Mouse (Mus musculus) cerebellum, adult 9-11 months (tissue): ENCODE results near the gene Rap1b.
"Not testable (repeated sequence)": the region's sequence is repeated elsewhere in the genome, so short reads cannot be mapped to it uniquely, and the experiment has no call there.

Source experiments
- DNase-seq: peaks from one replicate; pipeline ENCODE4 v3.0.0; 2022

The Rap1b gene

DNA sequence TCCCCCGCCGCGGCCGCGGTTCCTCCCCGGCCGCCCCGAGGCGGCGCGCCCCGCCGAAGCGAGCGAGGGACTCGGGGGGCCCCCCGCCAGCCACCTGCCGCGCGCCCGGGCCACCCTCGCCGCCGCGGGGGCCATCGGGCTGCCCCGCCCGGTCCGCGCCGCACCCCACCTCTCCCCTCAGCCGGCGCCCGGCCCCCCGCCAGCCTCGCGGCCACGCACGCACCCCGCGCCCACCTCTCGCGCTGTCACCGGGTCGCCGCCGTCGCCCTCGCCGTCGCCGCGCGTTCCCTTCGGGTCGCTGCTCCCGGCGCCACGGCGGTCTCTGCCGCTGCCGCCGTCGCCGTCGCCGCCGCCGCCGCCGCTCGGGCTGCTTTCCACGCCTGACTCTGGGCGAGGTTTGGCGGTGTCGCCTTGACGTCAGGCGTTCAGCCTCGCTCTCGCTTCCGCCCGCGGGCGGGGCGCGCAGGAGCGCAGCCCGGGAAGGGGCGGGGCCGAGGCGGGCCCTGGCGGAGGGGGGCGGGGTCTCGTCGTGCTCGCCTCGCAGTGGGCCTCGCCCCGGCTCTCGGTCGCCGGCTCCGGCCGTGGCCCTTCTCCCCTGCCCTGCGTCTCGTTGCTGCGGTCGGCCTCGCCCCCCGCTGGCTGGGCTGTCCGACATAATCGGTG, at the start of gene Rap1b:
Rap1b (minus strand) TSS at position 439 of the 663 bp plus-strand sequence.
- DNase-seq = peak; percentile 96

DNA sequence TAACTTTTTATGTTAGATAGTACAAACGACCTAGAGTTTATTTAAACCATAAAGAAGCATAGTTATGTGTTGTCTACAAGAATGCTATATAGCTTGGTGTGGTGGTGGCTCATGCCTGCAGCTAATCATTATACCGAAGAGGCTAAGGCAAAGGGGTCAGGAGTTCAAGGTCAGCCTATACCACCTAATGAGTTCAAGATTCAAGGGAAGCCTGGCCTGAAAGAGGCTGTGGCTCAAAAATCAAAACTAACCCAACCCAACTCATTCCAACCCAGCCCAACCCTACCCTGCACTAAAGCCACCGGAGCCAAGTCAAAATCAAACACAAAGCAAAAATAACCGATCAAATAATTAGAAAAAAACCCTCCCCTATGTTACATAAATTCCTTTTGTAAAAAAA, 49.4 kb upstream of the Rap1b start:
- no peak for DNase-seq

GRCm38 (mm10) chr10:117894114-117895035, 48.5 kb upstream of the Rap1b start:
- DNase-seq = no peak

DNA sequence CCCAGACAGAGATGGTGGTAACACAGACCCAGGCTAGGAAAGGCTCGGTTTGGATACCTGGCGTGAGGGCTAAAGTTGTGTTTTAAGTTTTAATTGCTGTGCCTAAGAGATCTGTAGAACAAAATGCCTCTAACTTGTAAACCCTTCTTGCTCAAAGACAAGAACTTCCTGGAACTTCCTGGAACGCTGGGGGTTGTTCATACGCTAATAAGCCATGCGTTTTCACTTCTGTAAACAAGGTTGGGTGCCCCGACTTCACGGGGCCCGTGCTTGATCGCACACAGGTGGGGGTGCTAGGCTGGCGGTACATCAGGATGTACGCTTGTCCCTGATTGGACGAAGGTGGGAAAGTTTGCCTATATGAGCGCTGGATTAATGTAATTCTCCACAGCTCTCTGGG, 47.3 kb upstream of the Rap1b start:
- DNase-seq = not testable (repeated sequence)

- no peak for DNase-seq
Observed at GRCm38 (mm10) chr10:117891327-117891726, 45.5 kb upstream of the Rap1b start.

GRCm38 (mm10) chr10:117888822-117889221, 43.0 kb upstream of the Rap1b start:
- DNase-seq = no peak

DNA sequence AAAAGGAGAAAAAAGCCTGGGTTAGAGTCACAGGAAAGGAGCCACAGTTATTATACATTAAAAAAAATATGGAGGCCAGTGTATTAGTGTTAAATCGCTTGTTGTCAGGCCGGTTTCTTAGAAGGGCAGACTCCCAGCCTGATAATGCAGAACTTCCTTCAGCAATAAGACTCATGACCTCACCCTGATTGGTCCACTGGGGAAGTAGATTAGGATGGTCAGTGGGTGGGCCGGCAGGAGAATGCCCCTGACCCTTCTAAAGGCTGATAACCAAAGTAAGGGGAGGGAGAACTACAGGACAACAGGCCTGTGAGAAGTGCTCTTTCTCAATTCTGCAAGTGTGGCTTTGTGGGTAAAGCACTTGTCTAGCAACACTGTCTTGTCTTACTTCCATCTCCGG, 39.5 kb upstream of the Rap1b start:
- no peak for DNase-seq

DNA sequence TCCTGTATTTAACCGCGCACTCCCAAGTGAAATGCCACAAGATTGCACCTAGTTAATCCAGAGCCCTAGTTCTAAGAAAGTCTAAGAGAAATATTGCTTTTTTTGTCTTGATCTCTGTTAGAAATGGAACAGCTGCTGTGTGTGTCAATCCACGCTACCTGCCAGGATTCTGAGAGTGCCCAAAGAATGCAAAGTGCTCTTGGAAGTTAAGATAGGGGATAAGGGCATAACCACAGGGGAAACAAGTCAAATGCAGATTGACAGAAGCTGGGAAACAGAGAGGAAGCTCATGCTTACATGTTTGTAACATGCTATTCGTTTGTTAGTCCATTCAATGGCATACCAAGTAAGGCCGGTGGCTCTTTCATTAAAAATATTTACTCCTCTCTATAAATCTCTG, 38.9 kb upstream of the Rap1b start:
- no peak for DNase-seq

DNA sequence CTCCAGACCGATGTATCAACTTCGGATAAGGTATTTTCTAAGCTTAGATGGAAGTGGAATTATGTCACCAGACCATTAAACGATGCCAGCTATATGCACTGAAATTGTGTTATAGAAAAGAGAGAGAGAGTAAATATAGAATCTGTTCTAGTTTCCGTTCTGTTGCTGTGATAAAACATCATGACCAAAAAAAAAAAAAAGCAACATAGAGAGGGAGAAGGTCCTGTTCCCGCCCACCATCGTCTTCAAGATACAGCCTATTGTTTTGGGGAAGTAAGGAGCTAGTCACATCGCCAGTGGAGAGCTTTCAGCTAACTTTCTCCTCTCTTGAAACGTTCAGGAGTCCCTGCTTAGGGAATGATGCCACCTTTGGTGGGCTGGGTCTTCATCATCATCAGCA, 37.6 kb upstream of the Rap1b start:
- DNase-seq = no peak

DNA sequence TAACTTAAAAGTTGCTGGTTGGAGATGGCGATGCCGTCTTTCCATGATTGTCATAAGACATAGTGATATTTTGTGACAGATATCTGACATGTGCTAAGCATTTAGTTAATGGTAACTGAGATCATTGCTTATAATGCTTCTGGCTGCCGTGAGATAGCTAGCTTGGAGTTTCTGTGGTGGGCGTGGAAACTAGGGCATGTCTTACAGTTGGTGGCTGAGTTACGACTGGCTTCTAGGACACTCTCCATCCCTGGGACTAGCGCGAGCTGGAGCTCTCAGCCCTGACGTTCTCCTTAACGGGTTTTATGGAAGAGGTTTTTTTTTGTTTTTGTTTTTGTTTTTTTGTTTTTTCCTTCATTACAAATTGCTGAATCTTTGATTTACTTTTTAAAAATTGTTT, 32.8 kb upstream of the Rap1b start:
- no peak for DNase-seq

GRCm38 (mm10) chr10:117876801-117877200, 31.0 kb upstream of the Rap1b start:
- no peak for DNase-seq

DNA sequence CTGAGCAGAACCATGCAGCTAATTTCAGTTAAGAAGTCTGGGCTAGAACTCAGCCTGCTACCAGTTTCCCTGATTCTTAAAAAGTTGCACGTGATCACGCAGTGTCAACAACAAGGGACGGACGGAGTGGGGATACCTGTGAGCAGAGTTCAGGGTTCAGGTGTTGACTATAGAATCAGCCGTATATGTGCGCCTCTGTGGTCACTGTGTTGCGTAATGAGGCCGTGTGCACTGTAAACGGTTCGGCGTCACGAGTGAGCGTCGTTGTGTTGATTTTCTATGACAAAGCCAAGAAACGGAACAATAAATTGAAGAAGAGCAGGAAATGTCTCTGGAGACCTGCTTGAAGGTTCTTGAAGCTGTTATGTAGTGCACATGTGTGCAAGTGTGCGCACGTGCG, 30.6 kb upstream of the Rap1b start:
- no peak for DNase-seq

DNA sequence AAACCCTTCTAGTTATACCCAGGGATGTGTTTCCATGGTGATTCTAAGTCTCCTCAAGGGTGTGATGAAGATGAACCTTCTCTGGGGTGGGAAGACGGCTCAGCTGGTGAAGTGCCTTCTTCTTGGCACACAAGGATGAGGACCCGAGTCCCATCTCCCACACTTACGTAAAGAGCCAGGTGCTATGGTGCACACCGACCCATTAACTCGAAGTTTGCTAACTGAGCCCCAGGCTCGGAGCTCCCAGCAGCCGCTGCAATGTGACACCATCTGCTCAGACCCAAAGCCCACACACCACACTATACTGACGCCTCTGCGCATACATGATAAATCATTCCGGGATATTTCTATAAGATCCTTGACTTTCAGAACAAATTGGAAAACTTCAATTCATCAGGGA, 29.1 kb upstream of the Rap1b start:
- no peak for DNase-seq

GRCm38 (mm10) chr10:117873952-117874351, 28.1 kb upstream of the Rap1b start:
- no peak for DNase-seq

- no peak for DNase-seq
Observed at GRCm38 (mm10) chr10:117872468-117872867, 26.6 kb upstream of the Rap1b start.

GRCm38 (mm10) chr10:117867301-117867700, 21.5 kb upstream of the Rap1b start:
- DNase-seq = no peak

DNA sequence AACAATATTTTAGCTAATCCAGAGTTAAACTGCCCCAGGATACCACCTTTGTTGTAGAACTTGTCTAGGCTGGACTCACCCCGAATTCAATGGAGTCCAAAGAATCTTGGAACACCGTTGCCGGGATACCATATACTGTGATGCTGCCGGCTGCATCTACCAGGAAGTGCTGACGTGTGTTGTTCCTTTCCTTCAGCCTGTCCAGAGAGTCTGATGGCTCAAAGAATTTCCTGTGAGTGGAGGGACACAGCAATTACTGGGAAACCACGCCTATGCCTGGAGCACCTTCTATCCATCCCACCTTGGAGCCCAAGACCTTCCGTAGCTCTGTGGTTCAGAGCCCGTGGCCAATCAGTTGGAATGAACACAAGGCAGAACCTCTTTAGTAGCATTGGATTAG, 20.8 kb upstream of the Rap1b start:
- no peak for DNase-seq

- DNase-seq = no peak
Observed at GRCm38 (mm10) chr10:117864695-117865094, 18.9 kb upstream of the Rap1b start.

- DNase-seq = no peak
Observed at GRCm38 (mm10) chr10:117864251-117864650, 18.4 kb upstream of the Rap1b start.

- DNase-seq = no peak
Observed at GRCm38 (mm10) chr10:117862014-117862580, 16.3 kb upstream of the Rap1b start.

DNA sequence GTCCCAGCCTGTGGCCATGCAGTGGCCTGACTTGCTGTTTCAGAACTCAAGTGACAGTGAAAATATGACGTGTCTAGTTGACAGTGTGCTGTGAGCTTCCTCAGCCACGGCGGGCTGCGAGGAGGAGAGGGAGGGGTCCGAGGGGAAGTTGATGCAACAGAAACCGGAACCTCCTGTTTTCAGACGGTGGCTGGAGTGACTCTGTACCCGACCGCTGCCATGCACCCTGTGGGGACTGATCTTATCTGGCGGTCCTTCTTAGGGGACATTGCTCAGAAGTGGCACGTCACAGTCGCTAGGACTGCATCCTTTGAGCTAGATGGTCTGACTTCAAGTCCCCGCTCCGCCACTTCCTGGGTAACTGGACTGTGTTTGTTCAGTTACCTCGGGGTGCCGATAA, 15.1 kb upstream of the Rap1b start:
- no peak for DNase-seq

GRCm38 (mm10) chr10:117860361-117860760, 14.5 kb upstream of the Rap1b start:
- DNase-seq = no peak

DNA sequence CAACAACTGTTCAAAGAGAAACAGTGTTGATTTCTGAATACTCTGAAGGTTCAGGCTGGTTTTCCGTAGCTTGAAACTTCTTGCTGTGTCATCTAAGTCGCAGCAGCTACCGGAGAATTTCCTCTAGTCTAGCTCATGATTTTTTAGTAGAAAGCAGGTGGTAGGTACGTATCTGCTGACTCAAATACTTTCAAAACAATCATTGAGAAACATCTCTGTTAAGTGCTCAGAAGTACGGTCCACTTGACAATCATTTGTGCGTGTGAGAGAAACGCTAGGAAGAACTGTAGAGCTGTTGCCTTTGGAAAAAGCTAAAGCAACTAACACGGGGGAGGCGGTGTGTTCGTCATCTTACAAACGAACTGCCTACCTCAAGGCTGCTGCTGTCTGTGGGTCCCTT, 14.0 kb upstream of the Rap1b start:
- no peak for DNase-seq

DNA sequence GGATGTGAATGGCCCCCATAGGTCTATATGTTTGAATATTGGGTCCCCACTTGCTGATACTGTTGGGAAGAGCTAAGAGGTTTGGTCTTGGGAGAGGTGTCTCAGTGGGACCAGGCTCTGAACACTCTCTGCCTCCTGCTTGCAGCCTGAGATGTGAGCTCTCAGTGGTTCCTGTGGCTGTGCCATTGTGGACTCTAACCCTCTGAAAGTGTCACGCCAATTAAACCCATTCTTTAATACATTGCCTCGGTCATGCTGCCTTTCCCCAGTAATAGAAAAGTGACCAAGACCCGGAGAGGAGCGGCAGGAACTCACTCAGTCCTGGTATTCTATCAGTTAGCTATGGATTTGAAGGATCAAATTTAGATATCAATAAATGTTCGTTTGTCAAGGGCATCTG, 12.4 kb upstream of the Rap1b start:
- no peak for DNase-seq
